8 mouse cellular contexts compared by ENCODE assay signal in the genomic region with DNA sequence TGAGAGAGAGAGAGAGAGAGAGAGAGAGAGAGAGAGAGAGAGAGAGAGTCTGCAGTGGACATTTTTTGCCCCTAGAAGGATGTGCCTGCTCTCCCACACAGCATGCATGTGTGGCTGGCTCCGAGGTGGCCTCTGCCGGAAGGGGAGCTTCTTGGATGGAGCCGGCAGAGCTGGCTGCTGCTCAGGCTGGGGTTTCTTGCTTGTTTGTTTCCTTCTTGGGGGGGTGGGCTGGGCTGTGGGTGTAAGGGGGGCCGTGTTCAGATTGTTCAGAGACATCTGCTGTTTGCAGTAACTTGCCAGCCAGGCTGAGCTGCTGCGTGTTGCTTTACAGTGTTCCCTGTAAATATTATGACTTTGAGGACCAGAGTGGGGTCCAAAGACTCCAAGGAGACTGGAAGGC.
DNase-seq lines count a peak whose midpoint lies in the region; ATAC-seq and TF ChIP-seq lines count a peak whose summit lies in the region.

No protein-coding gene starts in this region.

- no peaks in the 10 kb centered on the region for H3K27me3 ChIP-seq in embryonic facial prominence, embryonic 10.5 days (replicated peaks; ENCODE audit: low read depth, poor library complexity, severe bottlenecking)
- H3K27me3 ChIP-seq in forebrain, embryonic 14.5 days (replicated peaks; ENCODE audit: control insufficient read depth, insufficient read depth, low read length) = no peaks in the 10 kb centered on the region
- H3K27me3 ChIP-seq in midbrain, embryonic 15.5 days (replicated peaks) = no peaks in the 10 kb centered on the region

- H3K4me2 ChIP-seq in forebrain, embryonic 14.5 days (ENCODE audit: low read length) = no peak overlapping the region
- H3K4me2 ChIP-seq in midbrain, embryonic 15.5 days = no peak overlapping the region

- 56% methylated on average over 5 of the region's 5 CpGs for WGBS in embryonic facial prominence, embryonic 10.5 days
- WGBS in forebrain, embryonic 14.5 days = 60% methylated on average over 5 of the region's 5 CpGs
- WGBS in midbrain, embryonic 15.5 days = 64% methylated on average over 5 of the region's 5 CpGs

- H3K27ac ChIP-seq in layer of hippocampus, adult 2 months = peak overlapping the region; percentile 39
- H3K27ac ChIP-seq in embryonic facial prominence, embryonic 10.5 days (replicated peaks) = no peak overlapping the region
- no peak overlapping the region for H3K27ac ChIP-seq in forebrain, embryonic 14.5 days (ENCODE audit: low read depth, low read length)
- no peak overlapping the region for H3K27ac ChIP-seq in midbrain, embryonic 15.5 days

- H3K9me3 ChIP-seq in embryonic facial prominence, embryonic 10.5 days = no peaks in the 10 kb centered on the region
- H3K9me3 ChIP-seq in forebrain, embryonic 14.5 days (replicated peaks; ENCODE audit: control insufficient read depth, low read length) = no peaks in the 10 kb centered on the region
- no peaks in the 10 kb centered on the region for H3K9me3 ChIP-seq in midbrain, embryonic 15.5 days

- no peaks in the 10 kb centered on the region for H3K36me3 ChIP-seq in embryonic facial prominence, embryonic 10.5 days (replicated peaks)
- H3K36me3 ChIP-seq in forebrain, embryonic 14.5 days (ENCODE audit: control insufficient read depth, insufficient read depth, low read length) = no peaks in the 10 kb centered on the region
- H3K36me3 ChIP-seq in midbrain, embryonic 15.5 days (replicated peaks) = no peaks in the 10 kb centered on the region

- DNase-seq in layer of hippocampus, adult 2 months (ENCODE audit: low spot score in 2 of 2) = no peak
- no peak for DNase-seq in layer of hippocampus, adult 9-11 months
- peak; percentile 32 for DNase-seq in embryonic facial prominence, embryonic 10.5 days (ENCODE audit: low spot score)
- DNase-seq in forebrain, embryonic 14.5 days (ENCODE audit: low spot score) = peak; percentile 54
- DNase-seq in kidney, postnatal 14 days = peak; percentile 66
- DNase-seq in retina, embryonic 14.5 days (ENCODE audit: low spot score) = no peak
- DNase-seq in layer of hippocampus, postnatal 36 days = no peak

- H3K9ac ChIP-seq in forebrain, embryonic 14.5 days (ENCODE audit: low read length) = no peak overlapping the region
- no peak overlapping the region for H3K9ac ChIP-seq in midbrain, embryonic 15.5 days

- TF ChIP-seq CTCF in layer of hippocampus, adult 2 months (conservative IDR thresholded peaks at IDR 0.05) = no peak

- ATAC-seq in forebrain, embryonic 14.5 days = peak; percentile 73; the same call in 1 of the 2 replicates
- no peak for ATAC-seq in midbrain, embryonic 15.5 days (replicated peaks)

- H3K4me1 ChIP-seq in embryonic facial prominence, embryonic 10.5 days = peaks cover 31% of the 10 kb centered on the region
- H3K4me1 ChIP-seq in forebrain, embryonic 14.5 days (ENCODE audit: control insufficient read depth, insufficient read depth, low read length) = no peaks in the 10 kb centered on the region
- H3K4me1 ChIP-seq in midbrain, embryonic 15.5 days = no peaks in the 10 kb centered on the region

- no peak overlapping the region for H3K4me3 ChIP-seq in layer of hippocampus, adult 2 months
- no peak overlapping the region for H3K4me3 ChIP-seq in embryonic facial prominence, embryonic 10.5 days
- H3K4me3 ChIP-seq in forebrain, embryonic 14.5 days (ENCODE audit: low read depth, low read length) = no peak overlapping the region
- H3K4me3 ChIP-seq in midbrain, embryonic 15.5 days = no peak overlapping the region

Comparison
In these comparisons a context has a peak if more than half of its experiments do, and no peak if none do; other contexts are left out.
1. DNase-seq: peak in embryonic facial prominence, embryonic 10.5 days (single experiment), forebrain, embryonic 14.5 days (single experiment) and kidney, postnatal 14 days (single experiment); none in layer of hippocampus, adult 2 months (0 of 2), layer of hippocampus, adult 9-11 months (single experiment), retina, embryonic 14.5 days (single experiment) and layer of hippocampus, postnatal 36 days (0 of 2).